Mouse (Mus musculus): Measurements from ENCODE around the gene Ccdc78. TPM values are rescaled to one million over a fixed set of nuclear protein-coding genes. Genes with fewer than 3 reads are reported as not detected.

Gene Ccdc78
- total and polyA plus RNA-seq, 3 experiments, result 0.08 to 0.85 TPM; not detected in 1

DNA sequence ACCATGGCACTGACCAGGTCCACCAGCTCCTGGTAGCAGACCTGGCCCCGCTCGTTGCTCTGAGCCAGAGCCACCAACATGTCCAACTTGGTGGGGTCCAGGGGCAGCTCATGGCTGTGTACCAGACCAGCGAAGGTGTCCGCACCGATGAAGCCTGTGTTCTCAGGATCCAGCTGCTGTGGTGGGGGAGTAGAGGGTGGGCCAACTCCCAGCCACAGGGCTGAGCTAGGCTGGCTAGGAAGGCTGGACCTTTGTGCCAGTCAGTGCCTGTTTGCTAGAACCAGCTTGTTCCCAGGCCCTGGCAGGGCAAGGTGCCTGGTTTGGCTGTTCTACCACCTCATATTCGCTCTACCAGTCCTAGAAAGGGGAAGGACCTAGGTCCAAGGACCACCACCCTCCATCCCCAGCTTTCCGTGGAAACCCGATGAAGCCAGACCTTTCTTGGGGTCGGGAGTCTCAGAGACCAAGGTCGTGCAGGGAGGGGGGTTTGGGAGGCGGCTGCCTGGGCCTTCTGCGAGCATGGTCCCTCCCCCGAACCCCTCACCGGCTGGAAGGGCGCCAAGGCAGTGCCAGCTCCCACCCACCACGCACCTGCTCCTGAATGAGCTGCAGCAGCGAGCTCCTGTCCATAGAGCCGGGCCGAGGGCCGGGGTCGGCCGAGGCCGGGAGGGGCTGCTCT lies 50.2 kb downstream of the Ccdc78 start:
- Histone ChIP-seq H3K4me3 (ENCODE audit: control insufficient read depth in 1 of 2, insufficient read depth in 1 of 2, low read depth in 2 of 2, low read length in 2 of 2) (no peak overlapping the region), H3K9ac (ENCODE audit: control insufficient read depth, low read depth, low read length, poor library complexity, severe bottlenecking) (no peak overlapping the region), H3K36me3 (ENCODE audit: control insufficient read depth in 1 of 2, insufficient read depth in 2 of 2, low read length in 2 of 2) (peaks cover 0 to 2% of the 10 kb centered on the region in 2 experiments; a peak in 2 of 4 replicates), H3K79me2 (ENCODE audit: control insufficient read depth, insufficient read depth, low read length, poor library complexity) (peaks cover 29% of the 10 kb centered on the region), H3K27ac (ENCODE audit: control insufficient read depth, low read depth, low read length) (no peak overlapping the region), H3K27me3 (ENCODE audit: control insufficient read depth in 1 of 2, insufficient read depth in 2 of 2, low read length in 2 of 2) (no peaks in the 10 kb centered on the region), H3K4me1 (ENCODE audit: control insufficient read depth in 1 of 2, insufficient read depth in 2 of 2, low read length in 2 of 2) (peaks cover 2 to 12% of the 10 kb centered on the region in 2 experiments; a peak in 3 of 4 replicates), H3K9me3 (replicated peaks; ENCODE audit: insufficient read depth, low read length) (no peaks in the 10 kb centered on the region)
- TF ChIP-seq NELFE (IDR thresholded peaks at IDR 0.05; ENCODE audit: low read depth, low read length) (no peak), SIN3A (IDR thresholded peaks at IDR 0.05; ENCODE audit: low read length) (no peak), POLR2A (IDR thresholded peaks at IDR 0.05; ENCODE audit: control insufficient read depth in 1 of 2, insufficient read depth in 1 of 2, low read depth in 1 of 2, low read length in 2 of 2, poor library complexity in 1 of 2) (no peak; a peak in 2 of 4 replicates), POLR2AphosphoS5 (IDR thresholded peaks at IDR 0.05; ENCODE audit: borderline replicate concordance, low read depth, low read length) (no peak), JUND (IDR thresholded peaks at IDR 0.05; ENCODE audit: low read depth, low read length) (no peak), RAD21 (IDR thresholded peaks at IDR 0.05; ENCODE audit: low read depth, low read length) (no peak)
- no peak for DNase-seq (ENCODE audit: low read depth, low spot score)

DNA sequence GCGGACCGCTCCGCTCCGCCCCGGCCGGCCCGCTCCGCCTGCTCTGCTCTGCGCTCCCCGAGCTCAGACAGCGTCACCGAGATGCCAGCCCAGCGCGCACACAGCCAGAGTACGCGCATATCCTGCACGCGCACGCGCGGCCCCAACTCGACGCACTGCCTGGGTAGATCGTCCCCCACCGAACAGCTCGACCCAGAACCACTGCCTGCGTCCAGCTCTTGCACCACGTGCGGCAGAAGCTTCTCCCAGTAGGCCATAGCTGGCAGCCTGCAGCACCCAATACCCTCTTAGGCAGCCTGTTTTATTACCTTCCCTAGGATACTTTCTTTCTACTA lies 50.7 kb downstream of the Ccdc78 start, which contains the start of gene Rhbdl1:
Rhbdl1 (minus strand) TSS at position 220 of the 335 bp plus-strand sequence.
- peaks cover 2 to 8% of the 10 kb centered on the region in 2 experiments; a peak in 3 of 4 replicates for H3K4me1 ChIP-seq (ENCODE audit: control insufficient read depth in 1 of 2, insufficient read depth in 2 of 2, low read length in 2 of 2)
- no peak within 1 kb of the TSS for H3K4me3 ChIP-seq (ENCODE audit: control insufficient read depth in 1 of 2, insufficient read depth in 1 of 2, low read depth in 2 of 2, low read length in 2 of 2)
- no peak within 1 kb of the TSS for H3K9ac ChIP-seq (ENCODE audit: control insufficient read depth, low read depth, low read length, poor library complexity, severe bottlenecking)
- no peak for DNase-seq (ENCODE audit: low read depth, low spot score)
- H3K36me3 ChIP-seq (ENCODE audit: control insufficient read depth in 1 of 2, insufficient read depth in 2 of 2, low read length in 2 of 2), result no peaks in the 10 kb centered on the region; a peak in 2 of 4 replicates
- no peaks in the 10 kb centered on the region for H3K9me3 ChIP-seq (replicated peaks; ENCODE audit: insufficient read depth, low read length)
- peaks cover 24% of the 10 kb centered on the region for H3K79me2 ChIP-seq (ENCODE audit: control insufficient read depth, insufficient read depth, low read length, poor library complexity)
- TF ChIP-seq NELFE (IDR thresholded peaks at IDR 0.05; ENCODE audit: low read depth, low read length) (no peak), ZC3H11A (IDR thresholded peaks at IDR 0.05; ENCODE audit: low read depth, low read length) (no peak), MAFK (IDR thresholded peaks at IDR 0.05; ENCODE audit: borderline replicate concordance, low read depth, low read length) (no peak), KAT2A (conservative IDR thresholded peaks at IDR 0.05; ENCODE audit: low read depth, low read length) (no peak), TBP (IDR thresholded peaks at IDR 0.05; ENCODE audit: low read depth, low read length) (no peak), HCFC1 (IDR thresholded peaks at IDR 0.05; ENCODE audit: low read depth, low read length) (no peak), BHLHE40 (IDR thresholded peaks at IDR 0.05; ENCODE audit: borderline replicate concordance, low read depth, low read length) (no peak), E2F4 (IDR thresholded peaks at IDR 0.05; ENCODE audit: borderline replicate concordance, low read depth, low read length) (no peak), POLR2AphosphoS2 (IDR thresholded peaks at IDR 0.05; ENCODE audit: low read length) (no peak), ZNF384 (IDR thresholded peaks at IDR 0.05; ENCODE audit: low read depth, low read length) (no peak), POLR2AphosphoS5 (IDR thresholded peaks at IDR 0.05; ENCODE audit: borderline replicate concordance, low read depth, low read length) (no peak), RAD21 (IDR thresholded peaks at IDR 0.05; ENCODE audit: low read depth, low read length) (no peak), ELF1 (IDR thresholded peaks at IDR 0.05; ENCODE audit: low read depth, low read length) (no peak), CHD1 (IDR thresholded peaks at IDR 0.05; ENCODE audit: low read depth, low read length) (no peak), ZKSCAN1 (IDR thresholded peaks at IDR 0.05; ENCODE audit: low read depth, low read length) (no peak), SIN3A (IDR thresholded peaks at IDR 0.05; ENCODE audit: low read length) (no peak), CTCF (IDR thresholded peaks at IDR 0.05 in 2 of 3, conservative IDR thresholded peaks at IDR 0.05 in 1 of 3; ENCODE audit: control insufficient read depth in 1 of 3, insufficient read depth in 1 of 3, low read depth in 2 of 3, low read length in 3 of 3, poor library complexity in 1 of 3, severe bottlenecking in 1 of 3) (no peak), SMC3 (IDR thresholded peaks at IDR 0.05; ENCODE audit: low read depth, low read length) (no peak), USF1 (IDR thresholded peaks at IDR 0.05; ENCODE audit: low read depth, low read length) (no peak)
- no peaks in the 10 kb centered on the region for H3K27me3 ChIP-seq (ENCODE audit: control insufficient read depth in 1 of 2, insufficient read depth in 2 of 2, low read length in 2 of 2)
- H3K27ac ChIP-seq (ENCODE audit: control insufficient read depth, low read depth, low read length), result no peak within 1 kb of the TSS

All from MEL (cell line).